Mouse (Mus musculus): ENCODE measurements at regions not wholly inside any gene's neighbourhood (a gene's known extent, or its start where the extent isn't known, plus 50 kb on each side); places are given as distances from the start of the nearest gene placed in this dataset.

GRCm38 (mm10) chr8:82702044-82702443 lies 71.9 kb downstream of the Zfp330 start:
- DNase-seq (ENCODE audit: low spot score) = no peak

DNA sequence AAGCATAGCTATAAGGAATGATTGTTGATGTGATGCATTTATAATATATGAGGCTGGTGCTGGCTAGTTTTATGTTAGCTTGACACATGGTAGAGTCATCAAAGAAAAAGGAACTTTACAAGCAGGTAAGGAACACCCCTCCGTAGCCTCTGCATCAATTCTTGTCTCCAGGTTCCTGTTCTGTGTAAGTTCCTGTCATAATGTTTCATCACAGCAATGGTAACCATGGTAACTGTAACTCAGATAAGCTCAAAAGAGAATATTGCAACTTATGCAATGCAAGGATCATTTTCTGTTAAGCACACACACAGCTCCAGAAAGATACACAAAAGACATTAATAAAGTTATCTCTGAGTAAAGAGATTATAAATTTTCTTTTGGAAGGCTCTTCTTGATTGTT lies 73.5 kb downstream of the Zfp330 start:
- no peak for DNase-seq (ENCODE audit: low spot score)

GRCm38 (mm10) chr8:82699221-82699620 lies 74.7 kb downstream of the Zfp330 start:
- no peak for DNase-seq (ENCODE audit: low spot score)

- DNase-seq (ENCODE audit: low spot score) = no peak
Observed at GRCm38 (mm10) chr8:82698071-82698470, 75.9 kb downstream of the Zfp330 start.

- no peak for DNase-seq (ENCODE audit: low spot score)
Observed at GRCm38 (mm10) chr8:82693086-82693485, 80.9 kb downstream of the Zfp330 start.

- DNase-seq (ENCODE audit: low spot score) = peak; percentile 5
Observed at GRCm38 (mm10) chr8:82689322-82689721, 84.6 kb downstream of the Zfp330 start.

GRCm38 (mm10) chr8:82685966-82686365 lies 88.0 kb downstream of the Zfp330 start:
- DNase-seq (ENCODE audit: low spot score) = no peak

GRCm38 (mm10) chr8:82678793-82679192 lies 95.2 kb downstream of the Zfp330 start:
- DNase-seq (ENCODE audit: low spot score) = no peak

- no peak for DNase-seq (ENCODE audit: low spot score)
Observed at GRCm38 (mm10) chr8:82677781-82678180, 96.2 kb downstream of the Zfp330 start.

DNA sequence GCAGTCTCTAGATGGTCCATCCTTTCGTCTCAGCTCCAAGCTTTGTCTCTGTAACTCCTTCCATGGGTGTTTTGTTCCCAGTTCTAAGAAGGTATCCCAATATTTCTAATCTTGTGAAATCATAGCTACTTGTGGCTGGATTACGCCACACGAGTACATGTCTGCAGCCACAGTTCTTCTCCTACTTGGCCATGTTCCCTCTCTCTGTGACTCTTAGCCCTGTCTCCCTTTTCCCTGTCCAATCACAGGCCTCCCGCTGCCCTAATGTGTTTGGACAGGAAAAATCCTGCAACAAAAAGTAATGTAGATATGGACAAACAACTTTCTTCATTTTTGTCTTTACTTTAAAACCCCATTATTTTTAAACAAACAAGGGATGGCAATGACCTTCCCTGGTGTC lies 104.7 kb downstream of the Zfp330 start:
- no peak for DNase-seq (ENCODE audit: low spot score)

DNA sequence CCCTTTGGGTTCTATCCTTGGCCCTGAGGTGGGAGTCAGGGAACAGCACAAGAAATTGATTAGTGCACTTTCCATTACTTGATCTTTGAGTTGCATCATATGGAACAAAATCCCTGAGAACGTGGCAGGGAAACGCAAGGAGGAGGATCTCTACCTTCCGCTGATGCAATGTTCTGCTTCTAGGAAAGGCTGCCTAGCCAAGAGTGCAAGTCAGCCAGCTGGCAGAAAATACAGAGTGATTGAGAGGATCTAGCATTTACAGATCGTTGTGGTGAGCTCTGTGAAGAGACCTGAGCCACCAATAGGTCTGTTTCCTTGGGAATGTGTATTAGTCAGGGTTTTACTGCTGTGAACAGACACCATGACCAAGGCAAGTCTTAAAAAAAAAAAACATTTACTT lies 108.8 kb downstream of the Zfp330 start:
- no peak for DNase-seq (ENCODE audit: low spot score)

GRCm38 (mm10) chr8:82640502-82640901 lies 133.5 kb downstream of the Zfp330 start:
- no peak for DNase-seq (ENCODE audit: low spot score)

GRCm38 (mm10) chr8:82630486-82630885 lies 143.5 kb downstream of the Zfp330 start:
- no peak for DNase-seq (ENCODE audit: low spot score)

DNA sequence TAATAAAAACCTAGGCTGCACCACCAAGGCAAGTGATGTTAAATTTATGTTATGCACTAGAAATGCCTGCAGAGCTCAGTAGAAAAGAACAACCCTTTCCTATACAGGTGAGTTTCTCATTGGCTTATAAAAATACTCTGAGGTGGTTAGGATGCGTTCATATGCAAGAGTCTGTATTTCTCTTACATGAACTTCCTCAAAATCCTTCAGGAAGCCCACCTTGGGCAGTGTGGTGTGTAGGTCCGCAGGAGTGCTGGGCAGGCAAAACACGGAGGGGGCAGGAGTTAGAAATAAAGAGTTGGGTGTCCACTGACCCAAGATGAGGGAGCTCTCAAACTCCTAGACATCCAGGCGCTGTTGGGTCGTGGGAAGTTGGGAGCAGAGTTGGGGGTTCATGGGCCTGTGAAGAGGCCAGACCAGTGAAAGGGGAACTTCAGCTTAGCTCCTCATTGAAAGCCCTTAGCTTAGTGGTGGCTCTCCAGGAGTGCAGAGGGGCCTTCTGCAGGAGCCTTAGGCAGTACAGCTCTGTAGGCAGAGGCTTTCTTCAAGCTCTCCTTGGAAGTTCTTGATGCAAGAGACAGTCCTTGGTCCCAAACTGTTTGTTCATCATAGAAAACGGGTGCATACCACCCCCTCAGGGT lies 150.0 kb downstream of the Zfp330 start:
- DNase-seq (ENCODE audit: low spot score) = no peak

GRCm38 (mm10) chr8:82618668-82619067 lies 155.3 kb downstream of the Zfp330 start:
- DNase-seq (ENCODE audit: low spot score) = no peak

DNA sequence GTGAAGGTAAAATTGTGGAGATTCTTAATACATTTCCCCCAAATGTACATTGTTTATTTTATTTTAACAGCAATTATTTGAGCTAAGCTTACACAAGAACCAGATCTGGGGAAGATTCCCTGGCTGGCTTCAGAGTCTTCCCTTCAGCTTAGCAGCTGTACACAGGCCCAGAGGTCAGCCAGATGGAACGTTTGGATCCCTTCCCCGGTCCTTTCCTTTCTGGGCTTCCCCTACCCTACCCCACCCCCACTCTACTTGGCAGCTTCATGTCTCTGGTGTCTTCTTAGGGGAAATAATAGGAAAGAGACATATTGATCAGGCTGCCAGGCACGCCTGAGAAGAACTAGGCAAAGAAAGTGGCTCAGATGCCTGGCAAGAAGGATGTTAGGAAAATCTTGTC lies 172.4 kb downstream of the Zfp330 start:
- DNase-seq (ENCODE audit: low spot score) = peak; percentile 15

- no peak for DNase-seq (ENCODE audit: low spot score)
Observed at GRCm38 (mm10) chr8:82573434-82573833, 170.4 kb upstream of the Il15 start.

GRCm38 (mm10) chr8:82538121-82538520 lies 135.1 kb upstream of the Il15 start:
- DNase-seq (ENCODE audit: low spot score) = no peak

GRCm38 (mm10) chr8:82529153-82529552 lies 126.1 kb upstream of the Il15 start:
- DNase-seq (ENCODE audit: low spot score) = no peak

DNA sequence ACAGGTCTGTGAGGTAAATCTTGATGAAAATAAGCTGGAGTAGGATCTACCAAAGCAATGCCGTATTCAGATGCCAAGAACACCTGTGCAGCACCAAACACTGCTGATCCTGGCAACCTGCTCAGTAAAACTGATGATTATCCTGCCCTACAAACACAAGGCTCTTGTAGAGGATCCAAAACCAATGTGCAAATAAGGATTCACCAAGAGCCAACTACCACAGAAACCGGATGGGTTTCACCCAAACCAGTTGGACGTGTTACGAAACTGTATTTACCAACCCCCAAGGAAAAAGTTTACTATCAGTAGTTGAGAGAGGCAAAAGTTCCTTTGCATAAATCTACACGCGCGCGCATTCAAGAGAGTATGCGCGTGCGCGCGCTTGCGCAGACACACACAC lies 120.8 kb upstream of the Il15 start:
- no peak for DNase-seq (ENCODE audit: low spot score)

- no peak for DNase-seq (ENCODE audit: low spot score)
Observed at GRCm38 (mm10) chr8:82498496-82498895, 95.5 kb upstream of the Il15 start.

DNA sequence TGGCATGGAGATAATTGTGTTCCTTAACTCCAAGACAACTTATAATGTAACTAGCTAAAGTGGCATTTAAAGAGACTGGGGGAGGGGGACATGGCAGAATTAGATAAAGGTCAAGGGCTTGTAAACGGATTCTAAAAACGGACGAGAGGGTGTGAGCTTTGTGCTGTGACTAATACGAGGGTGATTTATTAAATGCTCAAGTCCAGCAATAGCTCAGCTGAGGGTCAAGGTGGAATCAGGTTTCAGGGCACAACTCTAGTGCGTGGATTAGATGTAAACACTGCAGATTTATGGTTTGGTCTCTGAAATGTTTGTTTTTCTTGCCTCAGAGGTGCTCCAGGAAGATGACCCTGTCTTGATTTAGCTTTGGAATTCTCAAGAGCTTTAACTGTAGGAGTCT lies 74.8 kb upstream of the Il15 start:
- no peak for DNase-seq (ENCODE audit: low spot score)

GRCm38 (mm10) chr8:82477426-82477769 lies 74.4 kb upstream of the Il15 start:
- no peak for DNase-seq (ENCODE audit: low spot score)

DNA sequence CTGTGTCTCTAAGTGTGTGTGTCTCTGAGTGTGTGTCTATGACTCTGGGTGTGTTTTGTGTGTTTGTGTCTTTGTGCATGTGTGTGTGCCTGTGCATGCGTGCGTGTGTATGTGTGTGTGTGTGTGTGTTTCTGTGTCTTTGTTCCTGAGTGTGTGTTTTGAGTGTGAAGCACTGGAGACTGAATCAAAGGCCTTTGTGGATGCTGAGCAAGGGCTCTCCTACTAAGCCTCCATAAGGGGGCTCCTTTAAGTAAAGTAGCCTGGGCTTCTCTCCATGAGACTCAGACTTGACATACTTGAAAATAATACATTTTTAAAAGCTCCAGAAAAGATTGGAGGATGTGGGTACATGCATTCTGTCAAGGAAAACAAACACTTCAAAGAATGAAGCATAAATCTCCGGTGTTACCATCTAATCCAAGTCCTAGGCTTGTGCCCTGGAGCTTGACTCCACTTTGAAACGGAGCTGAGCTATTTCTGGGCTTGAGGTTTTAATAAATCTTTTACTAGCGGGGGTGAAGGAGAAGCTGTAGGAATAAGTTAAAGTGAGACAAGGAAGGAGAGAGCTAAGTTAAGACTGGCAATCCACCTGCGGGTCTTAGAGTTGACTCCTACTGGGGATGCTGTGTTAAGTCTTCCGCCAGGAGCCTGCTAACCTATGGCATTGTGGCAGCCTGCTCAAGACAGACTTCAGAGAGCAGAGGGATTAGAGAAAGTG lies 73.8 kb upstream of the Il15 start:
- DNase-seq (ENCODE audit: low spot score) = no peak
